Mouse (Mus musculus) MEL (cell line): ENCODE data around the gene Tsg101. TPM values are rescaled to one million over a fixed set of nuclear protein-coding genes. Genes with fewer than 3 reads are reported as not detected.

Experiments
- DNase-seq: peaks from one replicate; pipeline ENCODE4 v3.0.0; 2011; ENCODE audit warnings: low read depth, low spot score
- H3K27ac ChIP-seq: 2 replicates; pipeline ENCODE4 v1.5.1; 2012; ENCODE audit warnings: low read depth, mild to moderate bottlenecking, control low read depth, low read length, moderate library complexity; ENCODE audit not compliant: control insufficient read depth
- H3K27me3 ChIP-seq, 2 experiments: fragments of 150-350 bp in 1 of 2; sonication (generic) in 1 of 2; 2 replicates each; pipeline ENCODE4 v1.6.1; 2012; ENCODE audit warnings: low read length in 2 of 2, mild to moderate bottlenecking in 2 of 2, improper control_type of control experiment in 1 of 2, moderate library complexity in 1 of 2; ENCODE audit not compliant: insufficient read depth in 2 of 2, control insufficient read depth in 1 of 2
- H3K36me3 ChIP-seq, 2 experiments: 2 replicates each; pipeline ENCODE4 v1.6.1; 2012 to 2014; ENCODE audit warnings: low read length in 2 of 2, improper control_type of control experiment in 1 of 2, inconsistent platforms in 1 of 2, mild to moderate bottlenecking in 1 of 2; ENCODE audit not compliant: insufficient read depth in 2 of 2, control insufficient read depth in 1 of 2
- H3K4me1 ChIP-seq, 2 experiments: fragments of 150-350 bp in 1 of 2; sonication (generic) in 1 of 2; 2 replicates each; pipeline ENCODE4 v1.6.1; 2012; ENCODE audit warnings: low read length in 2 of 2, improper control_type of control experiment in 1 of 2, mild to moderate bottlenecking in 1 of 2; ENCODE audit not compliant: insufficient read depth in 2 of 2, control insufficient read depth in 1 of 2
- H3K4me3 ChIP-seq, 2 experiments: fragments of 150-350 bp in 1 of 2; sonication (generic) in 1 of 2; 2 replicates each; pipeline ENCODE4 v1.5.1; 2012; ENCODE audit warnings: low read depth in 2 of 2, low read length in 2 of 2, mild to moderate bottlenecking in 2 of 2, moderate library complexity in 2 of 2, control low read depth in 1 of 2, improper control_type of control experiment in 1 of 2; ENCODE audit not compliant: control insufficient read depth in 1 of 2, insufficient read depth in 1 of 2
- H3K79me2 ChIP-seq: 2 replicates; pipeline ENCODE4 v1.6.1; 2012; ENCODE audit warnings: mild to moderate bottlenecking, low read length, moderate library complexity; ENCODE audit not compliant: control insufficient read depth, poor library complexity, insufficient read depth
- H3K9ac ChIP-seq: 2 replicates; pipeline ENCODE4 v1.6.1; 2012; ENCODE audit warnings: low read depth, mild to moderate bottlenecking, control low read depth, low read length, moderate library complexity; ENCODE audit not compliant: control insufficient read depth, poor library complexity, severe bottlenecking
- H3K9me3 ChIP-seq: fragments of 150-350 bp; sonication (generic); replicated peaks from 2 replicates; pipeline ENCODE4 v1.6.1; 2012; ENCODE audit warnings: mild to moderate bottlenecking, low read length, improper control_type of control experiment, moderate library complexity; ENCODE audit not compliant: insufficient read depth
- CHD1 ChIP-seq: IDR thresholded peaks from 2 replicates; pipeline ENCODE4 v1.6.1; 2012; ENCODE audit warnings: low read depth, mild to moderate bottlenecking, inconsistent platforms, low read length, improper control_type of control experiment
- CTCF ChIP-seq, 3 experiments: IDR thresholded peaks in 2 of 3; conservative IDR thresholded peaks in 1 of 3; 2 replicates each; pipeline ENCODE4 v1.5.1; 2011 to 2012; ENCODE audit warnings: low read length in 3 of 3, low read depth in 2 of 3, mild to moderate bottlenecking in 2 of 3, improper control_type of control experiment in 1 of 3, inconsistent platforms in 1 of 3, mixed read lengths in 1 of 3, moderate library complexity in 1 of 3; ENCODE audit not compliant: control insufficient read depth in 1 of 3, insufficient read depth in 1 of 3, poor library complexity in 1 of 3, severe bottlenecking in 1 of 3
- EP300 ChIP-seq, 2 experiments: IDR thresholded peaks; 2 replicates each; pipeline ENCODE4 v1.6.1; 2011; ENCODE audit warnings: improper control_type of control experiment in 2 of 2, low read length in 2 of 2, low read depth in 1 of 2, mild to moderate bottlenecking in 1 of 2
- ETS1 ChIP-seq: IDR thresholded peaks from 2 replicates; pipeline ENCODE4 v1.6.1; 2012; ENCODE audit warnings: low read depth, mild to moderate bottlenecking, inconsistent platforms, low read length, improper control_type of control experiment, moderate library complexity
- GATA1 ChIP-seq: IDR thresholded peaks from 2 replicates; pipeline ENCODE4 v1.6.1; 2011; ENCODE audit warnings: low read depth, low read length, improper control_type of control experiment
- MAFK ChIP-seq: IDR thresholded peaks from 2 replicates; pipeline ENCODE4 v1.6.1; 2011; ENCODE audit warnings: low read depth, mild to moderate bottlenecking, low read length, improper control_type of control experiment, borderline replicate concordance
- MXI1 ChIP-seq: IDR thresholded peaks from 2 replicates; pipeline ENCODE4 v1.6.1; 2011; ENCODE audit warnings: mild to moderate bottlenecking, low read depth, low read length, improper control_type of control experiment
- POLR2AphosphoS2 ChIP-seq: IDR thresholded peaks from 2 replicates; pipeline ENCODE4 v1.6.1; 2011; ENCODE audit warnings: low read length, improper control_type of control experiment
- RCOR1 ChIP-seq: IDR thresholded peaks from 2 replicates; pipeline ENCODE4 v1.6.1; 2012; ENCODE audit warnings: low read depth, mild to moderate bottlenecking, inconsistent platforms, low read length, improper control_type of control experiment
- TAL1 ChIP-seq: IDR thresholded peaks from 2 replicates; pipeline ENCODE4 v1.6.1; 2012; ENCODE audit warnings: mild to moderate bottlenecking, inconsistent platforms, low read length, moderate library complexity, mixed read lengths
- TBP ChIP-seq: IDR thresholded peaks from 2 replicates; pipeline ENCODE4 v1.8.0; 2011; ENCODE audit warnings: low read depth, low read length, improper control_type of control experiment
- TCF12 ChIP-seq: IDR thresholded peaks from 2 replicates; pipeline ENCODE4 v1.6.1; 2014; ENCODE audit warnings: low read depth, mild to moderate bottlenecking, inconsistent platforms, low read length, improper control_type of control experiment, moderate library complexity
- UBTF ChIP-seq: IDR thresholded peaks from 2 replicates; pipeline ENCODE4 v1.6.1; 2012; ENCODE audit warnings: low read depth, mild to moderate bottlenecking, inconsistent platforms, low read length, improper control_type of control experiment, moderate library complexity, borderline replicate concordance; ENCODE audit not compliant: insufficient read depth
- ZKSCAN1 ChIP-seq: IDR thresholded peaks from 2 replicates; pipeline ENCODE4 v1.6.1; 2012; ENCODE audit warnings: low read depth, mild to moderate bottlenecking, inconsistent platforms, low read length, improper control_type of control experiment, moderate library complexity
- ZNF384 ChIP-seq: IDR thresholded peaks from 2 replicates; pipeline ENCODE4 v1.6.1; 2012; ENCODE audit warnings: low read depth, mild to moderate bottlenecking, inconsistent platforms, low read length, improper control_type of control experiment
- polyA plus RNA-seq, 2 experiments: library from polyadenylated mRNA; stranded (reverse) in 1 of 2; unstranded in 1 of 2; fragments of >175 nt in 1 of 2; fragments of >200 nt in 1 of 2; gene quantifications; 2 replicates each; pipeline versions ENCODE4 v1.2.1 to v1.2.4; 2012; ENCODE audit warnings: low replicate concordance in 2 of 2, low read depth in 1 of 2; ENCODE audit not compliant: insufficient read length in 2 of 2, insufficient read depth in 1 of 2, missing spikeins in 1 of 2
- total RNA-seq: library from RNA; depleted of rRNA; stranded (reverse); fragments of 300-350 nt; gene quantifications from 2 replicates; pipeline ENCODE4 v1.2.3, GENCODE M21; 2012

Tsg101 gene
- total and polyA plus RNA-seq, 3 experiments = 25.3 to 88.9 TPM; not detected in 1

DNA sequence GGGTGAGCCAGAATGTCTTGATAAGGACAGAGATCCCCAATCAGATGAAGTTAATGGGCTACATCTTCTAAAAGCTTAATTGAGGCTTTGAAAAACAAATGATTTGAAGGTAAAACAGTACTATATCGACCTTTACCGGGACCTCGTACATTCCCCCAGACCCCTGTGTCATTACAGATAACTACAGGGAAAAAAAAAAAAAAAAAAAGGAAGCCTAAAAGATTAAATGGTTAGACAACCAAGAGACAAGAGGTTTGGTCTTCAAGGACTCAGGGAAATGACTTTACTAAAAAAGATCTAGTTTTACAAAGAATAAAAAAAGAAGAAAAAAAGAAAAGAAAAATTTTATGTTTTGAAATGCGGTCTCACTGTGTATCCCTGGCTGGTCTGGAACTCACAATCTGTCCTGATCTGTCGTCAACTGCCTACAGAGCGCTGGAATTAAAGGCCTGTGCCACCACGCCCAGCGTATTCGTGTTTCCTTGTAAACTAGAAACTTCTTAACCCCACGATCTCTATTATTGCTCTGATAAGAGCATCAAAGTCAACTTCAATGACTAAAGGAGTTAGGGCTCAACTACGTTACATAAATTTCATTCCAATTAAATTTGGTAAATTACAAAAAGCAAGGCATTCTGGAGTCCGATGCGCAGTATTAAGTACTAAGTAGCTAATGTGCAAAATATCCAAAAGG lies 944 bp downstream of the Tsg101 start:
- H3K27ac ChIP-seq = peak overlapping the region; percentile 21
- H3K4me3 ChIP-seq = peak overlapping the region; percentile 86 to 95
- H3K9me3 ChIP-seq = no peaks in the 10 kb centered on the region
- peak overlapping the region; percentile 98 for H3K9ac ChIP-seq
- H3K27me3 ChIP-seq = no peaks in the 10 kb centered on the region
- peaks cover 0 to 27% of the 10 kb centered on the region in 2 experiments; a peak in 3 of 4 replicates for H3K36me3 ChIP-seq
- DNase-seq = peak; percentile 74
- H3K4me1 ChIP-seq = peaks cover 8 to 30% of the 10 kb centered on the region in 2 experiments
- peaks cover 29% of the 10 kb centered on the region for H3K79me2 ChIP-seq
- TF ChIP-seq ZNF384 (peak; percentile 93), UBTF (no peak), TBP (peak; percentile 52; the same call in 1 of the 2 replicates), ZKSCAN1 (peak; percentile 23; the same call in 1 of the 2 replicates), TCF12 (peak; percentile 28; the same call in 1 of the 2 replicates), CTCF (IDR thresholded peaks at IDR 0.05 in 2 of 3, conservative IDR thresholded peaks at IDR 0.05 in 1 of 3; ENCODE audit: control insufficient read depth in 1 of 3, insufficient read depth in 1 of 3, low read depth in 2 of 3, low read length in 3 of 3, poor library complexity in 1 of 3, severe bottlenecking in 1 of 3) (no peak), EP300 (IDR thresholded peaks at IDR 0.05; ENCODE audit: low read depth in 1 of 2, low read length in 2 of 2) (peak; percentile 38 to 57; a peak in 3 of 4 replicates), MAFK (peak; percentile 18; the same call in 1 of the 2 replicates), ETS1 (no peak), GATA1 (peak; percentile 44; the same call in 1 of the 2 replicates)

DNA sequence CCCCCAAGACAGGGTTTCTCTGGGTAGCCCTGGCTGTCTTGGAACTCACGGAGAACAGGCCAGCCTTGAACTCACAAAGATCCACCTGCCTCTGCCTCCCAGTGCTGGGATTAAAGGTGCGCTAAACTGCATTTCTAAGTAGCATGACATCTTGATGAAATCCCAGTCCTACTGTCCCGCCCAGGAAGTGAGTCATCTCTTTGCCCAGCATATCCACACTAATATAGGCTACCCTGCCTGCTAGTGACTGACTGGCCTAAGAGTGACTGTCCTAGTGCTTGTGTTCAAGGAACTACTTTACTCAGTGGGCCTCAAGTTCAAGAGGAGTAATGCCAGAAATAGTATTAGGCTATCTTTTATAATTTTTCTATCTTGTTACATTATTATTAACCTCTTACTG lies 3.4 kb downstream of the Tsg101 start:
- TF ChIP-seq EP300 (IDR thresholded peaks at IDR 0.05; ENCODE audit: low read depth in 1 of 2, low read length in 2 of 2) (no peak), GATA1 (no peak), RCOR1 (no peak), MXI1 (no peak), TAL1 (no peak), POLR2AphosphoS2 (no peak), CHD1 (no peak)
- Histone ChIP-seq H3K27me3 (no peaks in the 10 kb centered on the region), H3K27ac (no peak overlapping the region), H3K4me3 (no peak overlapping the region), H3K79me2 (peaks cover 29% of the 10 kb centered on the region), H3K9ac (no peak overlapping the region), H3K36me3 (peaks cover 2 to 25% of the 10 kb centered on the region in 2 experiments), H3K4me1 (peaks cover 8 to 28% of the 10 kb centered on the region in 2 experiments), H3K9me3 (no peaks in the 10 kb centered on the region)
- peak; percentile 52 for DNase-seq
